Mouse (Mus musculus) left cerebral cortex, postnatal 14 days (tissue): Measurements from ENCODE around the gene Tmem53. TPM values are rescaled to one million over a fixed set of nuclear protein-coding genes. Genes with fewer than 3 reads are reported as not detected.

Experiments used
- DNase-seq, 2 experiments: peaks; one replicate each; pipeline ENCODE4 v3.0.0; 2021 to 2022; ENCODE audit warnings: low spot score in 2 of 2, mixed read lengths in 1 of 2
- intact Hi-C: fragments of 180-260 bp; cut with DNase I; formaldehyde crosslinking; loops from one replicate; pipeline ENCODE4 v1.15.1; 2025
- long read RNA-seq, 2 experiments: library from polyadenylated mRNA; stranded (forward); transcript quantifications; one replicate each; pipeline ENCODE4 v2.0.0; 2021
- total RNA-seq, 2 experiments: library from RNA; stranded (reverse); gene quantifications; 2 replicates each; pipeline ENCODE4 v1.2.3; 2021

Tmem53 gene
- total RNA-seq: 1 to 10 TPM; 2.3 to 3.6 TPM
- long read RNA-seq, experiment 1, partial matches to known transcripts: 0 of 1 reads
- long read RNA-seq, experiment 1, other reads (novel, unspliced or antisense): 0 of 1 reads
- long read RNA-seq, experiment 2, partial matches to known transcripts: 0 of 2 reads
- long read RNA-seq, experiment 2, other reads (novel, unspliced or antisense): 2 of 2 reads

DNA sequence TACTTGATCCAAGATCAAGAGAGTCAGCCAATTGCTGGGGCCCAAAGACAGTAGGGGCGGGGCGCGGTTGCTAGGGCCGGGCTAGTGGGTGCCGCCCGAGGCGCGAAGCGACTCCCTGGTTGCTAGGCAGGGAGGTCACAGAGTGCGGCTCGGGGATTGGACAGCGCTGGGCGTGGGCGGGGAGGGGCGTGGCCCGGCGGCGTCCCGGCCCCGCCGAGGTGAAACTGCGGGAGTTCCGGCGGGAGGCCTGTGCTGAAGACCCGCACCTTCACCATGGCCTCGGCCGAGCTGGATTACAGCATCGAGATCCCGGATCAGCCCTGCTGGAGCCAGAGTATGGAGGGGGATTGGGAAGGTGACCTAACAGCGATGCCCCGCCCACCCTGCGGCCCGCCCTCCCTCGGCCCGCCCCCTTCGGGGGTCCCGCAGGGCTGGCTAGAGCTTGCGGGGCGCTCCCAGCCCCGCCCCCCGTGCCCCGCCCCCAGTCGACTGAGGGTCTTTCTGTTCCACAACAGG, at the start of gene Tmem53, which contains the start of gene Armh1:
TSS of gene Tmem53 (plus strand) at position 151 of the 516 bp plus-strand sequence.
TSS of gene Armh1 (minus strand) at position 325 of the 516 bp plus-strand sequence.
- peak; percentile 65 to 74 for DNase-seq
- intact Hi-C loops: no loop called here

DNA sequence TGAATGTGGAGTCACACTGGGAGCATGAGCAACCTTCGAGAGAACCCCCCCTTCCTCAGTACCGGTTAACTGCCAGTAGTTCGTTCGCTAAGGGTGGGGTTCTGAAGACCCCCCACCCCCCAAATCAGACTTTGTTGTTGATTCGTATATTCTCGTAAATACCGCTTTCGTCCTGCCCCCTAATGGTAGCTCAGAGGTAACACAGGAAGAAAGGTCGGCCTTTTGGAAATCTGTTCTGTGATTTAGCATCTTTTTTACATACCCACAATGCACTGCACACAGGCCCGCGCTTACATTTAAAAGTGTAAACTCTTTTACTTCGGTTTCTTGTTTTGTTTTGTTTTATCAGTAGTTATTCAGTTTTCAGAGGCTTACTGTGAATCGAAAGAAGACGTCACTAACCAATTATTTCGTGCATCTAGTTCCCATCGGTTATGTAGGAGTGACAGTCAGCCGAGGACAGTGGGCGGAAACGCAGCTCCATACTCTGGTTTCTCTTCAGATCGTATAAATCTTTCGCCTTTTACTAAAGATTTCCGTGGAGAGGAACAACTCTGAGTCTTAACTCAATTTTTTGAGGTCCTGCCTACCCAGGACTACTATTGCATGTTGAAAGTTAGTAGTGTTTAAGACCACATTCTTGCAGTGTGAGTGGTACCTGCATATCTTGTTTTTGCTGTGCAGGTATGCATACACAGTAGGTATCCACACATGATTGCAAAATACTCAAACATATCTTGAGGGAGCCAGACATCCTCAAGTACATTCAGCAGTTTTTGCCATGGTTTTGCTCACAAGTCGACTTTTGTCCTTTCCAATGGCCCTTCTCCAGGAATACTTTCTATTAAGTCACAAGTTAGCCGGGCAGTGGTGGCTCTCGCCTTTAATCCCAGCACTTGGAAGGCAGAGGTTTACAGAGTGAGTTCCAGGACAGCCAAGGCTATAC, 49.4 kb upstream of the Tmem53 start:
- intact Hi-C loops: no loop called here
- DNase-seq: peak; percentile 28 to 67

DNA sequence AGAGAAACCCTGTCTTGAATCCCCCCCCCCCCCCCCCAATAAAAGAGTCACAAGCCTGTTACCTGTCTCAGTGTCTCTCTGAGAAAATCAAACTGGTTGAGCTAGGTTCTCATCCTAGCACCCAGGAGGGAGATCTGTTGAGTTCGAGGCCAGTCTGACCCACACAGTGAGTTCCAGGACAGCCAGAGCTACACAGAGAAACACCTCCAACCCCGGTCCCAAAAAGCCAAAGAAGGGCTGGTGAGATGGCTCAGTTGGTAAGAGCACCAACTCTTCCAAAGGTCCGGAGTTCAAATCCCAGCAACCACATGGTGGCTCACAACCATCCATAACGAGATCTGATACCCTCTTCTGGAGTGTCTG, 48.8 kb upstream of the Tmem53 start:
- no peak for DNase-seq
- intact Hi-C loops: no loop called here

DNA sequence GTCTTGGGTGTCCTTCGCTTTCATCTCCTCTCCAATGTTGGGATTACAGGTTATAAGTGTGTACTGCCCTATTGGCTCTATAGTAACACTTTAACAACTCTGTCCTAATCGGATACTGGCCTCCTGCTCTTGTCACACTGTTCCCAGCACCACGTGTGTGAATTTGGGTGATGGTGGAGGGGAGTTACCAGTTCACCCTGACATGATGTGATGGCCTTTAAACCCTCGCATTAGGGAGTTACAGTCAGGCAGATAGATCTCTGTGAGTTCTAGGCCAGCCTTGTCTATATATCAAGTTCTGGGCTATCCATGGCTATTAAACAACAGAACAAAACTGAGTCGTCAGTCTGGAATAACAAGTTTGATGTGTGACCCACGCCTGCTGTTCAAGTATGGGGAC, 42.2 kb upstream of the Tmem53 start:
- intact Hi-C loops: no loop called here

DNA sequence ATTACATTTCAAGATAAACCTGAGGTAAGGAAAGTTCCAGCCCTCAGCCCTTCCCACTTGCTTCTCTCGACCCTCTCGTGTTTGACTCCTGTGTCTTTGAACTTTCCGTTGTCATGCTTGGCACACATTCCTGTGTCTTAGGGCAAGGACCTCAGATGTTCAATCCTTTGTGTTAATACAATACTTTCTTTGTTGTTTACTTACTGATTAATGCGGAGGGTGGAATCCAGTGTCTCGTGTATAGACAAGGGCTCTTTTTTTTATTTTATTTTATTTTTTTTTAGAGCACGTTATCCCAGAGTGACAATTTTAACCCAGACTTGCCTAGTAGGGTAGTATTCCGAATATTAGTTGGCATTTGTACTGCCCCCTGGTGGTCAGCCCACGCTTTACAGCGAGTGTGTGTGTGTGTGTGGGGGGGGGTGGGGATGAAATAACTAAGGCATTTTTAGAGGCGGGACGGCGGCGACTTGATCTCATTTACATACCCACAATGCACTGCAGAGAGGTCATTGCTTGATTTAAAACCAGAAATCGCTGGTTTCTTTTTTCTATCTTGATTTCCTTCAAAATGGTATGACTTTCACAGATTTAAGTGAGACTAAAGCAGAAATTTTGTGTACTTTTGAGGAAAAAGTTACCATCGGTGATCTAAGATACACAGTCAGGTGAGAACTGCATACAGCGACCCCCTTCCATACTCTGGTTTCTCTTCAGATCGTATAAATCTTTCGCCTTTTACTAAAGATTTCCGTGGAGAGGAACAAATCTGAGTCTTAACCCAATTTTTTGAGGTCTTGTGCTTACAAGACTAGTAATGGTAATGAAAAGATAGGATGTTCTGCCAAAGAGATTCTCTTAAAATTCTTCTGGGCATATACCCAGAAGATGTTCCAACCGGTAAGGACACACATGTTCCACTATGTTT, 41.3 kb upstream of the Tmem53 start:
- intact Hi-C loops: no loop called here
- DNase-seq: peak; percentile 56 to 79

More for the DNA sequence above, 42.2 kb upstream of the Tmem53 start:
- DNase-seq: no peak

DNA sequence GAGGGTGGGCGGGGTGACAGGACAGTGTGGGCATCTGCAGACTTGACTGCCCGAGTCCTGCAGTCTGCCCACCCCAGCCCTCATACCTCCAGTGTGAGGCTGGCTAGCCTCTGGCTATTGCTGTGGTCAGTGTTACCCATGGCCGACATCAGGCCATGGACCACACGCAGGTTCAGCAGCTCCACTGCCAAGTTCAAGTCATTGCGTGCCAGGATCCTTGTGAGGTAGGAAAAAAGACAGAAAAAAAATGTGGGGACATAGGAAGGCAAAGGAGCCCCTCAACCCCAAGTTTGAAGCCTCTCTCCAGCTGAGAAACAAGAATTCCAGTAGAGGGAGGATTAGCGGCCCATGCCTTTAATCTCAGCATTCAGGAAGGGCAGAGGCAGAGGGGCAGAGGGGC, 37.5 kb upstream of the Tmem53 start:
- DNase-seq: no peak
- intact Hi-C loops: no loop called here

DNA sequence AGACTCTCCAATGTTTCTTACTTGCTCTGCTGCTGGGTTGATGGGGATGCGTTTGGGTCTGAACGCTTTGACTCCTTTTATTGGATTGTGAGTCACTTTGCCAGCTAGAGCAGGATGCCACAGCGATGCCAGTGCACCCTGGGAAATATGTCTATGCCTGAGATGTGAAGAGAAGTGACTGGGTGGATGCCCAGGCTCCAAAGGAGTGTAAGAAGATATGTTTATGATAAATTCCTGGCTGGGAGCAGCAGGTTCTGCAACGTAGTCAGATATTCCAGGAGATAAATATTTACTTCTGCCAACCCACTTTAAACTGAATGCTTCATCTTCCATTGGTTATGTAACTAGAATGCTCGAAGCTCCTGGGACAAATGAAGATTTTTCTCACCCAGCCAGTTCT, 34.7 kb upstream of the Tmem53 start:
- intact Hi-C loops: loop anchor here (5.0 kb wide), 1 partner anchor 60 kb away; the partner anchor contains the start of gene Rps8
- peak in 1 of 2 experiments; percentile 25 for DNase-seq

DNA sequence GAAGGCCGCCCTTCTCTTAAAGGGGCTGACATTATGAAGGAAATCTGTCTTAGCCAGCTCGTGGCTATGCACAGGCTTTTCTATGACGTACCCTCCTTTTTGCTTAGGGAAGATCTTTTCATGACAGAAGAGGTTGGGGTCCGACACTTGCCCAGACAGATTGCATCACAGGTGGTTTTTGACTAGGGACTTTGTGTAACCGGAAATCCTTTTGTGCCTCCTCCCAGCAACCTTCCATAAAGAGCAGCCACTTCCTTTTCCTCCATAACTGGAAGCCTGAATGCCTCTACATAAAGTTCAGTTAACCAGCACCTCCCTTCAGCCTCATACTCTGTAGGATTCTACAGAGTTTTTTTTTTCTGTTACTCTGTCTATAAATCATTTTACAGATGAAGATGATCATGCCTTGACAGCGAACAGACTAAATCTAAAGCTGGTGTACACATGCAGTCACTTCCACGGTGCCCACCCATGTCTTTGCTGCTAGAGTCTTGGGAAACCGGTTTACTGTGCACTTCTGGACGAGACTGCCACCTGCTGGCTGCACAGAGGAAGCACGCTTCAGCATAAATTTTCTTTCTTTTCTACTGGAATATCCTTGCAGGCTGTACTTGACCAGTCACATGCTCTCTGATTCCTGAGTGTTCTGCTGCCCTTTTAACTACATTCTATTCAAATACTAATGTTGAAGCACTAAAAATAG, 33.1 kb upstream of the Tmem53 start:
- intact Hi-C loops: loop anchor here (5.0 kb wide), 1 partner anchor 61 kb away; the partner anchor contains the start of gene Rps8
- peak; percentile 42 to 73 for DNase-seq

DNA sequence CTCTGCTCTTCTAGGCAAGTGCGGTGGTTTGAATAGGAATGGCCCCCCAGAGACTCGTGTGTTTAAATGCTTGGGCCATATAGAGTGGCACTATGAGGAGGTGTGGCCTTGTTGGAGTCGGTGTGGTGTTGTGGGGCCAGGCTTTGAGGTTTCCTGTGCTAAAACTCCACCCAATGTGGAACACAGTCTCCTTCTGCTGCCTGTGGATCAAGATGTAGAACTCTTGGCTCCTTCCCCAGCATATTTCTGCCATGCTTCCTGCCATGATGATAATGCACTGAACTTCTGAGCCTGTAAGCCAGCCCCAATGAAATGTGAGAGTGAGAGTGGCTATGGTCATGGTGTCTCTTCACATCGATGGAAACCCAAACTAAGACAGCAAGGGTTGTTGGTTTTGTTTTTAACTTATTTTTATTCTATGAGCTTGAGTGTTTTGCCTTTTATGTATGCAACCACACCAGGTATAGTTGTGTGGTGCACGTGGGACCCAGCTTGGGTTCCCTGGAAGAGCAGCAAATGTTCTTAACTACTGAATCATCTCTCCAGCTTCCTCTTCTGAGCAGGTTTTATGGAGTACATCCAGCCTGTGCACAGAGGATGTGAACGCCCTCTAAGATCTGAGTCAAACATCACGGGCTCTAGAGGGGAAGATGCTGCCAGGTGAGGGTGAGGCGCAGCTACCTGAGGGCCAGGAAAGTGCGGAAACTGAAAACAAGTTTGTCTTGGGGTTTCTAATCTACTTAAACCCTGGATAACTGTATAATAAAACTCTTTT, 30.8 kb upstream of the Tmem53 start:
- no peak for DNase-seq

DNA sequence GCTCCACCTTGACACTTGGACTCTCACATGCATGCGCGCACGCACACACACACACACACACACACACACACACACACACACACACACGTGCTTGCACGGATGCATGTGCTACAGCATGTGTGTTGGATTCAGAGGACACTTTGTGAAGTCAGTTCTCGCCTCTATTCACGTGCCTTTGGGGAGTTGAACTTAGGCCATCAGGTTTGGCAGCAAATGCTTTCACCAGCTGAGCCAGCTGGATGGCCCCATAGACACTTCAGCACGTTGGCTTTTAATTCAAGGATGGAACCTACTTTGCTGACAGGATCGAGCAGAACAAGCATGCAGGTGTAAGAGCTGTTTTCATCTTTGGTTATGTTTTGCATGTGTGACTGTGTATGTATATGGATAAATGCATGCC, 29.9 kb upstream of the Tmem53 start:
- no peak for DNase-seq
- intact Hi-C loops: no loop called here

More for the DNA sequence above, 30.8 kb upstream of the Tmem53 start:
- intact Hi-C loops: no loop called here

DNA sequence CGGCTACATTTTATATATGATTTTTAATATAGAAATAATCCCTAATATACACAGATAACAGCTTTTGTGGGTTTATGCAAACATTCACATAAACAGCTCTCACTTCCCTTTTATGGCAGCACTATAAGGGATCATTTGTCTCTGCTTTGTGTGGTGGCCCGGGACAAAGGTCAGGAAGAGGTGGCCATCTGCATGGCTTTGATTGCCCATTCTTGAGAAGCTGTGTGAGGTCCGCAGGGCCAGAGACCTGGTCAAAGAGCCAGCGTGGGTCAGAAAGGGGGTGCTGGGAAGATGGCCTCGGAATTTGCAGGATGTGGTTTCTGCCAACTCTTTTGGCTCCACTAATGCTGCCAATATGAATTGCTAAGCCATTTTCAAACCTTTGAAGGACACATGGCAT, 28.8 kb upstream of the Tmem53 start:
- intact Hi-C loops: no loop called here
- no peak for DNase-seq

DNA sequence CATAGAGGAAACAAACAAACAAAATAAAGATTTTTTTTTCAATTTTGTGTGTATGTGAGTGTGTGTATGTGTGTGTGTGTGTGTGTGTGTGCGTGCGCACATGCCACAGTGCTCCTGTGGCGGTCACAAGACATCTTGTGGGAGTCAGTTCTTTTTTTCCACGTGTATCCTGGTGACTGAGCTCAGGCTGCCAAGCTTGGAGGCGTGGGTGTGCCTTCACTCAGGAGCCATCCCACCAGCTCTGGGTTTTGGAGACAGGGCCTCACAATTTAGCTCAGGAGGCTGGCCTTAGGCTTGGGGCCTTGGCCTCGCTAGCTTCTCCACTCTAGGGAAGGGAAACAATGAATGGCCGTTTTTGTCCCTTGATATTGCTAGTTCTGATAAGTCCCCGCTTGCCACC, 27.6 kb upstream of the Tmem53 start:
- intact Hi-C loops: no loop called here
- no peak for DNase-seq

DNA sequence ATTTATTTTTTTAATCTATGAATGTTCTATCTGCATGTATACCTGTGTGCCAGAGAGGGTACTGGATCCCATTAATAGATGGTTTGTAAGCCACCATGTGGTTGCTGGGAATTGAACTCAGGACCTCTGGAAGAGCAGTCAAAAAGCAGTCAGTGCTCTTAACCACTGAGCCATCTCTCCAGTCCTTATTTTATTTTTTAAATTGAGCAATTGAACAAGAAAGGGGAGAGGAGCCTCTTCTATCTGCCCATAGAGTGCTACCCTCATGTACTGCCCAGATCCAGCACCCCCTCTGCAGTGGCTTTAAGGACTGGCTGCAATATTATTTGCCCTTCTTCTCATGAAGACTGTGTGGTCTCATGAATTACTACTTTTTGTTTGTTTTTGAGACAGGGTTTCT, 26.5 kb upstream of the Tmem53 start:
- intact Hi-C loops: no loop called here

DNA sequence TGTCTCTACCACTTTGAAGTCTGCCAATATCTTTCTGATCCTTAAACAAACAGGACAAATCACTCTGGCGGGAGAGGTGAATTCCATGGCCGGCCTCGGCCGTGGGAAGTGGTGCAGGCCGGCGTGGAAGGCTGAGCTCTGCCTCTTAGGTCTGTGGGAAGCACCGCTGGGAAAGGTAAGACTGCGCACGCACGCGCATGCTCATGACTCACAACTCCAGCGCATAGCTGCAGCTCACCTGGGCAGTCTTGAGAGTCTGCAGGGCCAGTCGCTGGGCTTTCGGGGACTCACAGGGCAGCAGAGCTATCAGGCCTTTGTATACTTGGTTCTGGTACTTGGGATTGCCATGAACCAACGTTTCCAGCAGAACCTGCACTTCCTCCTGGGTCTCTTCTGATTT, 22.2 kb upstream of the Tmem53 start:
- intact Hi-C loops: no loop called here
- no peak for DNase-seq

More for the DNA sequence above, 26.5 kb upstream of the Tmem53 start:
- no peak for DNase-seq

DNA sequence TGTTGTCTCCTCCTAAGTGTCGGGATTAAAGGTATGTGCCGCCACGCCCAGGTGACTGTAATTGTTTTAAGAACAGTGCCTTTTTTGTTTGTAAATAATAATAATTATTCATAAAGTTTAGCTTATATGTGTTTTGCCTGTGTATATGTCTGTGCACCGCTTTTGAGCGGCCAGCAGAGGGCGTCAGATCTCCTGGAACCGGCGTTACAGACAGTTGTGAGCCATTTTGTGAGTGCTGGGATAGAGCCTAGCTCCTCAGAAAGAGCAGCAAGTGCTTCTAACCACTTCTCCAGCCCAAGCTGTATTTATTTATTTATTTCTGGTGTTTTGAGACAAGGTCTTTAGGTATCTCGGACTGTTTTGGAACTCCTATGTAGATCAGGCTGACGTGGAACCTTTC, 21.4 kb upstream of the Tmem53 start:
- DNase-seq: no peak
- intact Hi-C loops: no loop called here

DNA sequence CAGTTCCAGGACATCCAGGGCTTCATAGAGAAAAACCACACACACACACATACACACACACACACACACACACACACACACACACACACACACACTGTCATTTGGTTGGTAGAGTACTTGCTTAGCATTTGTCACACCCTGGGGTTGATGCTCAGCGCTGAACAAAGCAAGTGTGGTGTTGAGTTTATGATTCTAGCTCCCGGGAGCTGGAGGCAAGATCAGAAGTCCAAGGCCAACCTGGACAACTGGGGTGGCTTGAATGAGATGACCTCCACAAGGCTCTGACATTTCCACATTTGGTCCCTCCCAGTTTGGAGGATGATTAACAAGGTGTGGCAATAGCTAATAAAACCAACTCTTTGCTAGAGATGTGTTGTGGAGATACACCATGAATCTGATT, 20.5 kb upstream of the Tmem53 start:
- DNase-seq: no peak
- intact Hi-C loops: no loop called here

DNA sequence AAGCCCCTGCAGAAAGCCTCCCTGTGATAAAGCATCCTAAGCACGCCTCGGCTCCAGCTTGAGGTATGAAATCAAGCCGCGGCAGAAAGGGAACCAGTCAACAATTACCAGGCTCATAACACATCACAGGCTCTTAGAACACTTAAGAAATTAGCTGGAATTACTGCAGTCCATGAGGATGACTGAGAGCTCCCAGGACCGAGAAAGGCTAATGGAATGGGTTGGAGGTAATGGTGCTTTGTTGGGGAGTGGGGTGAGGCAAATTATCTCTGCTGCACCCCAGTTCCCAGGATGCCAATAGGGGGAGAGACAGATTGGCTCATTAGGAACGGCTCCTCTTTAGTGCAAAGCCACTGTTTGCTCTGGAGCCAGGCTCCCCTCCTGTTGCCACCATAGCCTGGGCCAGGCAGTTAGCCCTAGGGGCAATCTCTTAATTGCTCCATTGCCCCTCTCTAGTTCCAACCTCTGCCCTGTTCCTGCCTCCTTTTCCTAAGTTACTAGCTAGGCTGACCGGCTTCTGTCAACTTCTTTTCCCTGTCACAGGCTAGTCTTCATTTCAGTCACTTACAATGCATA, 17.5 kb upstream of the Tmem53 start:
- intact Hi-C loops: no loop called here
- DNase-seq: no peak

DNA sequence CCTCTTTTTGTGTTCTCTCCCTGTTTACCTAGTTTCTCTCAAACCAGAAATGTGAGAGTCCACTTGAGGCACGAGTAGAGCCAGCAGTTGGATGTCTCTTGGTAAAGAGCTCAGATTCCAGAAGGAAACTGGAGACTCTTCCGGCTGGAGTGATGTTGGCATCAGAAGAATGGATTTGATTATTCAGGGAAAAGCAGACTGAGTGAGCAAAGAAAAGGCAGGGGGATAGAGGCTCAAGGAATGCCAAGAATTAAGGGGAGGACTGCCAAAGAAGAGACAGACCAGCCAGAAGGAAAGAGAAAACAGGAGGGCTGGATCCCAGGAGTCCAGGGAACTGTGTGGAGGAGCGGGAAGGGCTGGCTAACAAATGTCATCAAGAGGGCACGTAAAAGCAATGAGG, 15.9 kb upstream of the Tmem53 start:
- intact Hi-C loops: no loop called here

More for the DNA sequence above, 15.9 kb upstream of the Tmem53 start:
- no peak for DNase-seq
